Mouse (Mus musculus): ENCODE measurements at regions not wholly inside any gene's neighbourhood (a gene's known extent, or its start where the extent isn't known, plus 50 kb on each side); places are given as distances from the start of the nearest gene placed in this dataset.

- no peak overlapping the region for H3K4me3 ChIP-seq (replicated peaks)
- H3K9ac ChIP-seq: no peak overlapping the region
- no peaks in the 10 kb centered on the region for H3K36me3 ChIP-seq
- no peaks in the 10 kb centered on the region for H3K27me3 ChIP-seq
- no peak overlapping the region for H3K4me2 ChIP-seq (replicated peaks)
- WGBS: 63% methylated on average over 3 of the region's 3 CpGs
- no peaks in the 10 kb centered on the region for H3K9me3 ChIP-seq (replicated peaks)
- H3K27ac ChIP-seq (replicated peaks): no peak overlapping the region
- peaks cover 17% of the 10 kb centered on the region for H3K4me1 ChIP-seq
- ATAC-seq (ENCODE audit: insufficient number of reproducible peaks, low FRiP score, low TSS enrichment, low read depth): no peak
Measured at GRCm38 (mm10) chr4:100037868-100038267, 57.7 kb upstream of the Ror1 start.

- Histone ChIP-seq H3K27me3 (no peaks in the 10 kb centered on the region), H3K4me2 (replicated peaks) (no peak overlapping the region), H3K27ac (replicated peaks) (no peak overlapping the region), H3K9me3 (replicated peaks) (no peaks in the 10 kb centered on the region), H3K4me1 (peaks cover 19% of the 10 kb centered on the region), H3K4me3 (replicated peaks) (no peak overlapping the region), H3K36me3 (no peaks in the 10 kb centered on the region), H3K9ac (no peak overlapping the region)
- ATAC-seq (ENCODE audit: insufficient number of reproducible peaks, low FRiP score, low TSS enrichment, low read depth): no peak
- WGBS: 77% methylated on average over 3 of the region's 3 CpGs
Measured at GRCm38 (mm10) chr4:100039741-100040140, 55.9 kb upstream of the Ror1 start.

GRCm38 (mm10) chr4:100041982-100042381 is 53.6 kb upstream of the Ror1 start:
- no peak overlapping the region for H3K9ac ChIP-seq
- H3K9me3 ChIP-seq (replicated peaks): no peaks in the 10 kb centered on the region
- no peaks in the 10 kb centered on the region for H3K27me3 ChIP-seq
- peaks cover 18% of the 10 kb centered on the region for H3K4me1 ChIP-seq
- H3K36me3 ChIP-seq: no peaks in the 10 kb centered on the region
- no peak overlapping the region for H3K4me3 ChIP-seq (replicated peaks)
- WGBS: 59% methylated on average over 11 of the region's 11 CpGs
- H3K27ac ChIP-seq (replicated peaks): no peak overlapping the region
- ATAC-seq (ENCODE audit: insufficient number of reproducible peaks, low FRiP score, low TSS enrichment, low read depth): no peak
- no peak overlapping the region for H3K4me2 ChIP-seq (replicated peaks)

GRCm38 (mm10) chr4:100045164-100045906 is 50.3 kb upstream of the Ror1 start:
- Histone ChIP-seq H3K27ac (replicated peaks) (0 out of 2 replicates have a peak overlapping the region, but pooled peaks have one; percentile 51), H3K4me1 (peaks cover 26% of the 10 kb centered on the region), H3K27me3 (no peaks in the 10 kb centered on the region), H3K36me3 (no peaks in the 10 kb centered on the region), H3K4me2 (replicated peaks) (no peak overlapping the region), H3K9me3 (replicated peaks) (no peaks in the 10 kb centered on the region), H3K9ac (no peak overlapping the region), H3K4me3 (replicated peaks) (no peak overlapping the region)
- 39% methylated on average over 15 of the region's 15 CpGs for WGBS
- ATAC-seq (ENCODE audit: insufficient number of reproducible peaks, low FRiP score, low TSS enrichment, low read depth): peak; percentile 63; the same call in 1 of the 2 replicates

All from embryonic facial prominence, embryonic 15.5 days (tissue).